Mouse (Mus musculus) heart, adult 2 months (tissue): ENCODE data around the gene Apom. TPM values are rescaled to one million over a fixed set of nuclear protein-coding genes. Genes with fewer than 3 reads are reported as not detected.
A peak's percentile ranks its signal among the peaks of the same experiment; 100 is the strongest.

Experiments used
- DNase-seq, 2 experiments: peaks; one replicate each; pipeline ENCODE4 v3.0.0; 2021
- H3K27ac ChIP-seq: fragments of 200-600 bp; 2 replicates; pipeline ENCODE4 v1.8.1; 2022
- H3K27me3 ChIP-seq: fragments of 200-500 bp; 2 replicates; pipeline ENCODE4 v1.6.1; 2012; ENCODE audit warnings: mild to moderate bottlenecking, low read length, inconsistent platforms, mixed read lengths; ENCODE audit not compliant: control insufficient read depth, insufficient read depth
- H3K36me3 ChIP-seq: fragments of 200-500 bp; 2 replicates; pipeline ENCODE4 v1.6.1; 2012; ENCODE audit warnings: low read length, inconsistent platforms; ENCODE audit not compliant: control insufficient read depth, insufficient read depth
- H3K4me1 ChIP-seq: fragments of 200-500 bp; 2 replicates; pipeline ENCODE4 v1.6.1; 2011; ENCODE audit warnings: low read length; ENCODE audit not compliant: control insufficient read depth, insufficient read depth
- H3K4me3 ChIP-seq: fragments of 200-600 bp; 2 replicates; pipeline ENCODE4 v1.8.1; 2022
- H3K79me2 ChIP-seq: fragments of 200-500 bp; replicated peaks from 2 replicates; pipeline ENCODE4 v1.6.1; 2012; ENCODE audit warnings: mild to moderate bottlenecking, inconsistent platforms, low read length, moderate library complexity, mixed read lengths; ENCODE audit not compliant: control insufficient read depth, insufficient read depth
- H3K9ac ChIP-seq: fragments of 200-500 bp; 2 replicates; pipeline ENCODE4 v1.6.1; 2012; ENCODE audit warnings: low read depth, mild to moderate bottlenecking, control low read depth, inconsistent platforms, low read length, mixed read lengths
- CTCF ChIP-seq: fragments of 200-600 bp; IDR thresholded peaks from 2 replicates; pipeline ENCODE4 v1.8.1; 2022; ENCODE audit warnings: antibody characterized with exemption, mild to moderate bottlenecking, moderate library complexity
- EP300 ChIP-seq: fragments of 200-500 bp; IDR thresholded peaks from 2 replicates; pipeline ENCODE4 v1.6.1; 2011; ENCODE audit warnings: low read depth, low read length, control low read depth; ENCODE audit not compliant: insufficient read depth
- POLR2A ChIP-seq: fragments of 200-500 bp; IDR thresholded peaks from 2 replicates; pipeline ENCODE4 v1.6.1; 2011; ENCODE audit warnings: mild to moderate bottlenecking, low read depth, low read length, control low read depth; ENCODE audit not compliant: insufficient read depth
- WGBS: fragments of 180-500 bp; shearing (Covaris S2); methylation state at CpG from one replicate; pipeline ENCODE4 v1.1.7; 2018; 5-methylcytosine and 5-hydroxymethylcytosine counted together
- intact Hi-C: fragments of 180-260 bp; cut with DNase I; formaldehyde crosslinking; loops from one replicate; pipeline ENCODE4 v1.15.1; 2025
- polyA plus RNA-seq: library from polyadenylated mRNA; depleted of rRNA; stranded (reverse); fragments of >200 nt; gene quantifications from 2 replicates; pipeline ENCODE4 v1.2.3, GENCODE M21; 2012
- total RNA-seq, 2 experiments: library from RNA; stranded (reverse); gene quantifications; 2 replicates each; pipeline ENCODE4 v1.2.3; 2021

Apom gene
- total and polyA plus RNA-seq, 3 experiments = not detected

DNA sequence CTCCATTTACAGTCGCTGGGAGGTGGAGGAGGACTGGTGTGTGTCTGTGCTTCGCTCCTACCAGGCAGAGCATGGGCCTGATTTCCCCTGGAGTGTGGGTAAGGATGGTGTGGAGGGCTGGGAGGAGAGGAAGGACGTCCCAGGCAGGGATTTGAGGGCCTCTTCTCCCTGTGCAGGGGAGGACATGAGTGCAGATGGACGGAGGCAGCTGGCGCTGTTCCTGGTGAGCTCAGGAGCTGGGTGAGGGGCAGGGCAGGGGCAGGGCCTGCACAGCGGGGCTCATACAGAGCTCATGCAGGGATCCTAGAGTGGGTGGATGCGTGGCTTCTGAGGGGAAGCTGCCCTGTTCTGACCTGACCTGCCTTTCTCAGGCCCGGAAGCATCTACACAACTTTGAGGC is 29.6 kb downstream of the Apom start:
- Histone ChIP-seq H3K27me3 (no peaks in the 10 kb centered on the region), H3K4me1 (no peaks in the 10 kb centered on the region), H3K36me3 (no peaks in the 10 kb centered on the region), H3K9ac (no peak overlapping the region), H3K27ac (no peak overlapping the region), H3K79me2 (no peaks in the 10 kb centered on the region), H3K4me3 (no peak overlapping the region)
- WGBS = 59% methylated on average over 8 of the region's 8 CpGs
- TF ChIP-seq POLR2A = no peak
- no peak for TF ChIP-seq CTCF
- TF ChIP-seq EP300 = no peak
- no peak for DNase-seq
- intact Hi-C loops = no loop called here

DNA sequence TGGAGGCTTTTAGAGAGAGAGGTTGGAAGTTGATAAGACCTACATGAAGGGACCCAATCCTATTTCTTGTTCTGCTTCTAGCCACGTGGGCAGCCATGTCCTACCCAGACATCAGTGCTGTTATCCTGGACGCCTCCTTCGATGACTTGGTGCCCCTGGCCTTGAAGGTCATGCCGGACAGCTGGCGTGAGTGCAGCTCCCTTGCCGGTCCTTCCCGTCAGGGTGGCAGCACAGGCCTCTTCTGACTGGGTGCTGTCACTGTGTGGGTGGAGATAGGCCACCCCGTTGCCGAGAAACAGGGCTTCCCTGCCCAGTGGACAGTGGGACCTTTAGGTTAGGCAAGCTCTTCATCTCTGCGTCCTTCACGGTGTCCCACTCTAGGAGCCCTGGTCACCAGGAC is 30.7 kb downstream of the Apom start:
- no peak overlapping the region for H3K4me3 ChIP-seq
- no peaks in the 10 kb centered on the region for H3K4me1 ChIP-seq
- no peaks in the 10 kb centered on the region for H3K79me2 ChIP-seq
- no peaks in the 10 kb centered on the region for H3K27me3 ChIP-seq
- no peaks in the 10 kb centered on the region for H3K36me3 ChIP-seq
- intact Hi-C loops = no loop called here
- TF ChIP-seq EP300 = no peak
- no peak for TF ChIP-seq POLR2A
- no peak for TF ChIP-seq CTCF
- DNase-seq = no peak
- no peak overlapping the region for H3K9ac ChIP-seq
- no peak overlapping the region for H3K27ac ChIP-seq
- WGBS = 76% methylated on average over 11 of the region's 11 CpGs

DNA sequence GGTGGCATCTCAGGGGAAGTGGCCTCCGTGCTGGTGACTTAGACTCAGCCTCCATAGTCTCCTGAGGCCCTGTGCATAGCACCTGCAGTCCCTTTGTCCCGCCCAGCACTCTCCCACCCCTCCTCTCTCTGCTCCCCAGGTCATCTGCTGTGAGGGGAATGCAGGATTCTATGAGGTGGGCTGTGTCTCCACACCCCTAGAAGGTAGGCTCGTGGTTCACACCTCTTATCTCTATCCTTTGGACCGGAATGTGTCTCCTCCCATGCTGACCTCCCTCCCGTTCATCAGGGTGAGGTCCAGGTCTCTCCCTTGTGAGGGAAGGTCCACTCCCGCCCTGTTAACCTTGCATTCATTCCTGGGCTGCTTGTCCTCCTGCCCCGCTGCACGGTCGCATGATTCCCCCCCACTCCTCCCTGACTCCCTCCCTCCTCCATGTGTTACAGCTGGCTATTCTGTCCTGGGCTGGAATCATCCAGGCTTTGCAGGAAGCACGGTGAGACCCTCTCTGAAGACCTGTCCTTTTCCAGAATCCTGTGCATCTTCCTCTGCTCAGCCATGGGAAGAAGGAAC is 31.6 kb downstream of the Apom start:
- H3K27me3 ChIP-seq = no peaks in the 10 kb centered on the region
- WGBS = 68% methylated on average over 10 of the region's 10 CpGs
- DNase-seq = no peak
- TF ChIP-seq CTCF = no peak
- TF ChIP-seq EP300 = no peak
- TF ChIP-seq POLR2A = no peak
- intact Hi-C loops = no loop called here
- H3K27ac ChIP-seq = no peak overlapping the region
- no peaks in the 10 kb centered on the region for H3K36me3 ChIP-seq
- no peaks in the 10 kb centered on the region for H3K4me1 ChIP-seq
- no peak overlapping the region for H3K4me3 ChIP-seq
- no peak overlapping the region for H3K9ac ChIP-seq
- no peaks in the 10 kb centered on the region for H3K79me2 ChIP-seq

DNA sequence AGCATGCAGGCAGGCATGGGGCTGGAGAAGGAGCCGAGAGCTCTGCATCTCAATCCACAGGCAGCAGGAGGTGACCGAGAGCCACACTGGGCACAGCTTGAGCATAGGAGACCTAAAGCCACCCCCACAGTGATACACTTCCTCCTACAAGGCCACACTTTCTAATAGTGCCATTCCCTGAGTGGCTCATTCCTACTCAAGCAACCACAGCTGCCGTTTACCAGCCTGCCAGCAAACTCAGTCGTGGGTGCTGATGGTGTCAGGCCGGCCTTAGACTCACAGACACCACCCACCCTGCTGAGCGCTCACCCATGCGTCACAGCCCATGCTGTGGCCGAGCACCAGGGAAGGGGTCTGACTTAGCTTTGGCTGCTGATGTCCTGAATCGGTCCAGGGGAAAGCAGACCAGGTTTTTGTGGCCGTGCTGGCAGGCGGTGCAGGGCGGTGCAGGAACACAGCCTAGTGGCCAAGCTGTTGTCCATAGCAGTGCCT is 34.6 kb downstream of the Apom start:
- 84% methylated on average over 12 of the region's 12 CpGs for WGBS
- H3K27ac ChIP-seq = no peak overlapping the region
- no peak overlapping the region for H3K4me3 ChIP-seq
- intact Hi-C loops = no loop called here
- TF ChIP-seq CTCF (peak; percentile 39), EP300 (no peak)
- H3K36me3 ChIP-seq = no peaks in the 10 kb centered on the region
- no peak overlapping the region for H3K9ac ChIP-seq
- no peaks in the 10 kb centered on the region for H3K79me2 ChIP-seq
- H3K4me1 ChIP-seq = no peaks in the 10 kb centered on the region
- DNase-seq = no peak
- no peaks in the 10 kb centered on the region for H3K27me3 ChIP-seq

DNA sequence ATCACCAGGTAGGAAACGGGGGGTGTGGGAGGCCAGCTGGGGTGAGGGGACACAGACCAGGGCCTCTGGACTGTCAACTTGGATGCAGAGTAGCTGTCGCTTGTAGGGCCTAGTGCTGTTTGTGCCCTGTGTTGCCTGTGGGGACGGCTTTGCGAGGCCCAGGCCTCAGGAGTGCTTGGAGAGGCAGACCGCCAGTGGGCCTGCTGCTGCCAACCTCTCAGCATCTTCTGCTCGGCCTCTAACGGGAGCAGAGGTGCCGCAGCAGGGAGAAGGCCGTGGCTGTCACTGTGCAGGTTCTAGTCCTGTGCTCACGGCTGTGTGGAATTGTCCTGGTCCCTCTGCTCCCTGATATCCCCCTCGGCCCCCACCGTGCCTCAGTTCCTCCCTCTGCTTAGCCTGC is 35.3 kb downstream of the Apom start:
- H3K27ac ChIP-seq = no peak overlapping the region
- TF ChIP-seq EP300 = no peak
- TF ChIP-seq POLR2A = no peak
- TF ChIP-seq CTCF = no peak
- H3K4me1 ChIP-seq = no peaks in the 10 kb centered on the region
- no peak for DNase-seq
- H3K9ac ChIP-seq = no peak overlapping the region
- no peaks in the 10 kb centered on the region for H3K36me3 ChIP-seq
- WGBS = 85% methylated on average over 12 of the region's 12 CpGs
- intact Hi-C loops = no loop called here
- no peak overlapping the region for H3K4me3 ChIP-seq
- no peaks in the 10 kb centered on the region for H3K79me2 ChIP-seq
- no peaks in the 10 kb centered on the region for H3K27me3 ChIP-seq

DNA sequence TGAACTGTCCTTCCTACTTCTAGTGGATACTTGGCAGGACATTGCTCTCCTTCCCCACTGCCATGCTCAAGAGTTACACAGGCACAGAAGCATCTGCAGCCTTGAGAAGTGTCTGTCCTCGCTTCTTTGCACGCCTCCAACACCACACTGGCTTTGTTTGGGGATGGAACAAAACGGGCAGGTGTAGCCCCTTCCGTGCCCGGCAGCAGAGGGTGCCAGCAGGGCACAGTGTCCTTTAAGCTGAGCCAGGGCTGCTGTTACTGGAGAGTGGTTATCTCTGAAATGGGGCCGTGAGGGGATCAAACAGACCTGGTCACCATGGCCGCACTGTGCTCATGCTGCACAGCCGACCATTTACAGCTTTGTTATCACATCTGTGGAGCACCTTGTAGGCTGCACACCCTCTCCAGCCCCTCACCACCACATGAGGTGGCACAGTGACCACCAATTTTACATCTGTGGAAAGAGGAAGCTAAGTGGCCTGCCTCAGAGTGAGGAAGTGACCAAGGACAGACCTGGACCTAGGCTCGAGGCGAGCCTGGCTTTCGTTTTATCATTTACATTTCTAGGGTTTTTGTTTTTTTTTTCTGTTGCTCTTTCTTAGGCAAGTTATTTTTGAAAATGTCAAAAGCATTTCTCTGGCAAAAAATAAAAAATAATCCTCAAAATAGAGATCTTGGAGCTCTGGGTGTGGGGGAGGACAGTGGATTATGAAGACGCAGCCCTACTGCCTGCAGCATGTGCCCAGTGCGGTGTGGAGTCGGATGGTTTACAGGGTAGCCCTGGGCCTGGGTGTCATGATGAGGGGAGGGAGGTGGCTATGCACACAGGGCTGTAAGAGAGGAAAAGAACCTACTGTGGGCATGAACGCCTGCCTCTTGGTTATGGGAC is 37.1 kb downstream of the Apom start:
- Histone ChIP-seq H3K4me3 (no peak overlapping the region), H3K4me1 (peaks cover 1% of the 10 kb centered on the region; the same call in 1 of the 2 replicates), H3K9ac (no peak overlapping the region), H3K36me3 (no peaks in the 10 kb centered on the region), H3K27ac (no peak overlapping the region), H3K79me2 (no peaks in the 10 kb centered on the region), H3K27me3 (no peaks in the 10 kb centered on the region)
- DNase-seq = no peak
- intact Hi-C loops = no loop called here
- TF ChIP-seq CTCF (no peak), POLR2A (no peak), EP300 (no peak)
- WGBS = 73% methylated on average over 15 of the region's 15 CpGs
